Mouse (Mus musculus) monocyte, adult 59 days (primary cell): ENCODE results near the gene Olfm3. TPM values are rescaled to one million over a fixed set of nuclear protein-coding genes. Genes with fewer than 3 reads are reported as not detected.

Experiments used
- total RNA-seq, 2 experiments: library from RNA; stranded (reverse); gene quantifications; one replicate each; pipeline ENCODE4 v1.2.4; 2023

Olfm3 gene
- total RNA-seq: not detected

GRCm38 (mm10) chr3:114903924-114904438 lies at the start of gene Olfm3:
Olfm3 (plus strand) TSS chr3:114904078.

